Mouse (Mus musculus) kidney, postnatal 10 days (tissue): ENCODE measurements at regions not wholly inside any gene's neighbourhood (a gene's known extent, or its start where the extent isn't known, plus 50 kb on each side); places are given as distances from the start of the nearest gene placed in this dataset.

Experiments
- DNase-seq: peaks from one replicate; pipeline ENCODE4 v3.0.0; 2021; ENCODE audit warnings: mixed read lengths

- no peak for DNase-seq
Observed at GRCm38 (mm10) chr6:16999451-17000139, 65.4 kb upstream of the Tes start.

DNA sequence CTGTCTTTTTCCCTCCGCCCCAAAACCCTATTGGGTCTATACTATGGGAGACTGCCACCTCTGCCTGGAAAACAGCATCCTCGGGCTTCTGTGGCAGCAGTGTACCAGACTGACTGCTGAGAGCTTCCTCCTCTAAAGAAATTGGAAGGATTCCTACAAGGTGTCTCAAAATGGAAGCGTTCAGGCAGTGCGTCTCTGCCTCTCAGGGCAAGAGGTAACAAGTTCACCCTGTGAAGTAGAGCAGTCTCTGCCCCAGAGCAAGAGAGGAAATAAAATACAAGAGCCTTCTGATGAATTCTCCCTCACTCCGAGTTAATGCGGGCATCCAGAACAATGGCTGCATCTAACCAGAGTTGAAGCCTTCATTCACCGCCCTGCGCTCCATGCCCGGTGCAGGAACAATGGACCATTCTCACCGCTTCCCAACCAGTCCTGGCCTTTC, 69.4 kb upstream of the Tes start:
- DNase-seq: no peak

DNA sequence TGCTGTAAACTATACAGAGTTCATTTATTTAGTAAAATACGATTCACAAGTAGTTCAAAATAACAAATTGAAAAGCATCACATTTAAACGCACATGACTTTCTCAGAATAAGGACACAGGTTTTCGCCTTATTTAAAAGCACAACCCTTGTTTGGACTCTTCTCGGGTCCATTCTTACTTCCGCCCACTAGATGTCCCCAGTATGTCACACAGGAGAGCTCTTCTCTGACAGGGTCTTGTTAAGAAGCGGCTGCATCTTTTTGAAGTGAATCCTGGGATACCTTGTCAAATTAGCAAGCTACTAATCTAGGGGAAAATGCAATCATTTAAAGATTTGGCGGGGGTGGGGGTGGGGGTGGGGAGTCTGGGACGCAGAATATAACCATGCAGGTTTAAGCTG, 70.2 kb upstream of the Tes start:
- DNase-seq: peak; percentile 38

DNA sequence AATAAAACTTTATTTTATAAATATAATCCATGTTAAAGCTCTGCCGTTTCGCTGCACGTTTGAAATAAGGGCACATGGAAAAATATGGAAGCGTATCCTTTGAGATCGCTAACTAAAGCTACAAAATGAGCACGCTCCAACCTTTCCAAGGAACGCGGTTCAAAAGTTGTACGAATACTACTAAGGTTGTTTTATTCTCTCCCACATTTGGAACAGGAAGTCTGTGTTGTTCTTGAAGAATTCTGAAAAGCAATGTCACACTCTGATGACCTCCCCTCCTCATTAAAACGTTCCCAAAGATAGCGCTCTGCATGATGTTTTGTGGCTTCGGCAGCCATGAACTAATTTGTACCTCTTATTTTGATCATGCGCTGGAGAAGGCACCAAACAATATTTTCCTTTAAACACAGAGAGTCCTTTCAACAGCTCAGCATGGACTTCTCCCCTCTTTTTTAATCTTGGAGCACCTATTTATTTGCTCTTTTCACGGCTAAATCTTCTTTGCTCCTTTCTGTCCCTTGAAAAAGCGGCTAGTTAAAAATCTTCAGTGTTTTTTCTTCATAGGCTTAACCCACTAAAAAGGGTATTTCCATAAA, 72.9 kb upstream of the Tes start:
- no peak for DNase-seq

GRCm38 (mm10) chr6:16978206-16978505, 79.9 kb upstream of the Tfec start:
- peak; percentile 66 for DNase-seq

DNA sequence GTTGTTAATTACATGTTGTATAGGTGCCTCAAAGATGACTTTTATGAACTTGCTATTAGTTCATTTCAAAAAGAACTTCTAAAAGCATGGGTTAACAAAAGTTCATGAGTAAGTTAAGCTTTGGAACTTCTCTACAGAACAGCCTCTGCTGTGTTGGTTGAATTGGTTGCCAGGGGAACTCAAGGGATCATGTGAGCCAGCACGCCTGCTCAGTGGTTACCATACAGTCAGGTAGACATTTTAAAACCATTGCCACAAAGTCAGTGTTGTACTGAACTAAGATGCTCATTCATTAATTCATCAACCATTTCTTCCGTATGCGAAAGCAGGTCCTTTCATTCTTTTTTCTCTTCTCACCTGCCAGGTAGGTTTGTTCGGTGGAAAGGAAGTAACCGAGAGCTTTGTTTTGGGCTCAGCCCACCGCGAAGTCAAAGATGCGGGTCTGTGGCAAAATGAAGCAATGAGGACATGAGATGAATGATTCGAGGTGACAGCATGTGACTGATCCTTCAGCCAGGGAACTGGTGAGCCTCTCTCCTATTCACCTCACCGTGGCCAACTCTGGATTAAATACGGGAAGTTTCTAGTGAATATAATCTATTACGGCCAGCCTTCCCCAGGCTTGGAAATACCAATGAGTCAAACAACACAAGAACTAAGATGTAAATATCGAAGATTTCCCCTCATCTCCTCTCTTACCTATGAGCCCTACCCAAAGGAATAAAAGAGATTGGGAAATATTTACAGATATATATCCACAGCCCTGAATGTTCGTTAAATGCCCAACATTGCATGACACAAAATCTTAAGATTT, 79.4 kb upstream of the Tfec start:
- DNase-seq: no peak

DNA sequence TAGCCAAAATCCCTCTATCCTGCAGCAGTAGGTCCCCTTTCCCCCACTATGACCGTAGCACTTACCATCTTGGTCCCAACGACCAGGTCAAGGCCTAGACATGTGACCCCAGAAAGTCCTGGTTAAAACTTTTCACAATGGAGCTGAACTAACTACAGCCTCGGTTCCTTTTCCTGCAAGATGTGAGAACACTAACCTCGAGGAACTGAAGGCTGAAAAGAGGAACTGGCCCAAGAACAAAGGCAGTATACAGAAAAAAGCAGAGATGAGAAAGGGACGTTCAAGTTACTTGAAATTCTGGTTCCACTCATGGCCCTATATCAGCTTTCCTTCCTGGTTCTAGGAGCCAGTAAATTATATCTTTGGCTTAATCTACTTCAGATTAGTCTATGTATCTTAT, 67.4 kb upstream of the Tfec start:
- DNase-seq: no peak

GRCm38 (mm10) chr6:16964362-16964761, 66.1 kb upstream of the Tfec start:
- no peak for DNase-seq

DNA sequence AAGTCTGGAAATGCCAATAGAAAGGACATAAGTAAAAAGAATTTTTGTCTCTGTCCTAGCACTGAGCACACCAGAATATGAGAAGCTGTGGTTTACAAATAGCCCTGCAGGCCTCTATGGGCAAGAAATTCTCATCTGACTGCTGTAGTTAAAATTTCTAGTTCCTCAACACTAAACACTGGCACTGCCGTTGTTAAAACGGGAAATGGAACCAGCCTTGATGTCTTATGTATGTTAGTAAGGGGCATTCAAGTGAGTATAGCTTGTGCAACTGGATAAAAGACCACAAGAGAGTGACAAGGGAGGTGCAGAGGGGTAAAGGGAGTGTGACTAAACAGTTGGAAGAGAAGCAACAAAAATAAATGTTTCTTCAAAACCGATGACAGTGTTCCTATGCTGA, 65.7 kb upstream of the Tfec start:
- DNase-seq: no peak

DNA sequence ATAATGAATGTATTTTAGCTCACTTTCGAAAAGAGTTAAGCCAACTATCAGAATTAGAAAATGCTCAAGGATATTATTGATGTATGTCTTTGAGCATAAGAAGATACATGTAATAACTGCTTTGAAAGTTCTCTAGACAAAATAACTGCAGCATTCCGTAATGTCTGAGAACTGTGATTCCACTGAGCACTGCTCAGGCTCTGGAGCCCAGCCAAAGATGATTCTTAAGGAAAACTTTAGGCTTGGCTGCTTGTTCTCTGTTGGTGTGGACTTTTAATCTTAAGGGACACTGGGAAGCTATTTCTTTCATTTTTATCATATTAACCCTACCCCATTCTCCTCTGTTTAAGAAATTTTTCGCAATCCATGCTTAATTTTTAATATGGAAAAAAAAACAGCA, 59.9 kb upstream of the Tfec start:
- peak; percentile 41 for DNase-seq

DNA sequence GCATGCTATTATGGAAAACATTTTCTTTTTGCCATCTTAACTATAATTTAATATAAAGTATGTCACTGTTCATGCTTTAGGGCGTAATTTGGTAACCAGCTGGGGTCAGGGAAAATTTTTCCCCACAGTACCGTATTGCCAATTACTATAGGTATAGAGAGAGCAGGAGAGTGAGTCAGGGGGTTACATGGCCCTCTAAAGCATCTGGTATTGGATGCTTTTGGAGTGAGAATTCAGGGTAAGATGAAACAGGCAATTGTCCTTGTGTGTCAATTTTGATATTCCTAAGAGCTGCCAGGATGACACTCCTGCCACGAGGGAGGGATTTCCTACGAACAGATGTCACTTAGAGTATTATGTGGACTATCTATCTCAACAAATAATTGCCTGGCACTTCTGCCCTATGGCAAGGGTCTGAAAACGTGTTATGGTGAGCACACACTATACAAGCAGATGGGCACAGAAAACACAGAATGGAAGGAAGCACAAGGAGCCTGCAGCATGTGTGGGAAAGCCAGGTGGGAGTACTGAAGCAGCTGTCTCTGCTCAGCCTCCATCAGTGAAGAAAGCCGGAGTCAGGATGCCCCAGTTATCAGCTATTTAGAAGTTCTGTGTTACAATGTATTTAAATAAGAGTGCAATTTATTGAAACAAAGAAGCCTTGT, 58.7 kb upstream of the Tfec start:
- no peak for DNase-seq
